Mouse (Mus musculus): ENCODE measurements around the gene Carm1.
"Not testable (repeated sequence)": the region's sequence is repeated elsewhere in the genome, so short reads cannot be mapped to it uniquely, and the experiment has no call there.

Gene Carm1

DNA sequence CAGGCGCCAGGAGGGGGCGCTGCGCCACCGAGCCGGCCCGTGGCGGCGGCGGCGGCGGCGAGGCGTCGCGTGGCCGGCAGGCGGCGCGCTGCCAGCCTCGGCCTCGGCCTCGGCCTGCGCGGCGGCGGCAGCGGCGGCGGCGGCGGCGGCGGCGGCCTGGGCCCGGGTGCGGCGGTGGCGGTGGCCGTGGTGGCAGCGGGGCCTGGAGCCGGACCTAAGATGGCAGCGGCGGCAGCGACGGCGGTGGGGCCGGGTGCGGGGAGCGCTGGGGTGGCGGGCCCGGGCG, at the start of gene Carm1:
Gene Carm1 (plus strand): TSS at position 106 of the 286 bp plus-strand sequence.
- DNase-seq (ENCODE audit: extremely low spot score), result no peak

DNA sequence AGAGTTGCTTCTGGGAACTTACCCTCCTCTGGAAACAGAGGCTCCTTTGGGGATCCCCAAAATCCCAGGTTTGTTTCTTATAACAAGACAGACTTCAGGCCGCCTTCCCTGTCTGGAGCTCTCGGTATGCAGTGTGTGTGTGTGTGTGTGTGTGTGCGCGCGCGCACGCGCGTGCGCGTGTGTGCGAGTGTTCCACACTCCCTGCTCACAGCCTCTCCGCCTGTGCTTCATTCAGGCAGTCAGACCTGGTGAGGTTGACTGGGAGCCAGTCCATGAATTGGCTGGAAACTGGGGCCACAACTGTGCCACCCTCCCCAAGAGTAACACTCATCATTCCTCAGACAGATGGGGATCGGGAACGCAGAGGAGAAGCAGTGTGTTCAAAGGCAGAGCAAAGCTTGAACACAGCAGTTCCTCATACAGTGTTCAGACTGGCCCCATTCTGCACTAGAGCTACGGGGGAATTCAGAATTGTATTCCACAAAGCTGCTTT, 49.6 kb upstream of the Carm1 start:
- DNase-seq (ENCODE audit: extremely low spot score), result no peak

DNA sequence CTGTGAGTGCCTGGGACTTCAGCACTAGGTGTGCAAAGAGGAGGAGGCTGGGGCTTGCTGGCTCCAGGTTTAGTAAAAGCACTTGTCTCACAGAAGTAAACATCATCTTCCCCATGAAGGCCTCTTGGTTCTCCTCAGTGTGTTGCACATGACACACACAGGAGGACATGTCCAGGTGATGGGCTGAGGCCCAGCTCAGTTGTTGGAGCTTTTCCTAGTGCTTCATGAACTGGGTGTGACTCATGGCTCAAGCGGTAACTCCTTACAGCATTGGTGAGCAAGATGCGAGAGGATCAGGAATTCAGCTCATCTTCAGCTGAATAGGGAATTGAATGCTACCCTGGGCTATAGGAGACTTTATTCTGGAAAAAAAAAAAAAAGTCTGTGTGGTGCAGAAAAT, 49.0 kb upstream of the Carm1 start:
- no peak for DNase-seq (ENCODE audit: extremely low spot score)

DNA sequence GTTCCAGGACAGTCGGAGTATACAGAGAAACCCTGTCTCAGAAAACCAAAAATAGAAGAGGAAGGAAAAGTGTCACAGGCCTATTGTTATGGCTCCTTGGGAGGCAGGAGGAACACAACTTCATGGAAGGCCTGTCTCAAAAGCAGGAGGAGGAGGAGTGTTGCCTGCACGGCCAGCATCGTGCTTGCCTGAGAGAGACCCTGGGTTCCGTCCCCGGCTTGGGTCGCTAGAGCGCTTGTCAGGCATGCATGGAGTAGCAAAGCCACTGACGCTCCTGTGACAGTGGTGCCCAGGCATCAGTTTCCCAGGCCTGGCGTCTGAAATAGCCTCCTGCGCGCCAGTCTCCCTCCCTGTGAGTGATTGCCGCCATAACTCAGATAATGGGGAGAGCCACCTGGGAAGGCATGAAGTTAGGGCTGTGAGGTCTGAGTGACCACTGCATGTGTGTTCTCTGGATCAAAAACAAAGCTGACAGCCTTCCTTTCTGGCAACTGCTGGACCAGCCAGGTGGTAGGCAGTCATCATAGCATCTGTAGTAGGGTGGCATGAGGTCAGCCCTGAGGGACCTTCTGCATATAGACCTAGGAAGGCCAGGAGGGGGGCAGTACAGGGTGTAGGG, 48.3 kb upstream of the Carm1 start:
- no peak for DNase-seq (ENCODE audit: extremely low spot score)

GRCm38 (mm10) chr9:21503352-21503751, 43.3 kb upstream of the Carm1 start:
- no peak for DNase-seq (ENCODE audit: extremely low spot score)

GRCm38 (mm10) chr9:21505767-21506166, 40.9 kb upstream of the Carm1 start:
- no peak for DNase-seq (ENCODE audit: extremely low spot score)

DNA sequence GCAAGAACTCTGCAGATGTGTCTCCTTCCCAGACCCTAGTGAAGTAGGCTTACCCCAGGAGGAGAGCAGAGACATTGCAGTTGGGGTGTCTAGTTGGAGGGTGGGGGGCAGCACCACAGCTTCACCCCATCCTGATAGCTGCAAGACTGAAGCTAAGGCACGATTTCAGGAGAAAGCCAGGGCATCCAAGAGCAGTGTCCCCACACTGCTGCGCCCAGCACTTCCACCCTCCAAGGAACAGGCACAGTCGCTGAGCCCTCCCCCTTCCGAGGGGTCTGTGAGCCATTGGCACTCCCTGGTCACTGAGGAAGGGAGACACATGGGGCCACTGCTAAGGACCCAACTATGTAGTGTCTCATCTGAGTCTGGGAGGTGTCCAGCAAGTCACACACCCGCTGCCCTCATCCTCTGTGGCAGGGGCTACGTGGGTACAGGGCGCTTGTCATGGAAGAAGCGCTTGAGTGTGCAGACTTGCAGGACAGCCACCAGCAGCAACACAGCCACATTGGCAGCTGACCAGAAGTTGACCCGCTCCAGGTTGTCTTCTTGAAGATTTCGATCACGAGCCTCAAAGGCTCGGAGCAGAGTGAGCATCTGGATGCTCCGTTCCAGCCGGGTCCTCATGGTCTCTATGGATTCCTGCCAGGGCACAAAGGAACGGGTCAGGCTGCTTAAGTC, 38.8 kb upstream of the Carm1 start:
- no peak for DNase-seq (ENCODE audit: extremely low spot score)

DNA sequence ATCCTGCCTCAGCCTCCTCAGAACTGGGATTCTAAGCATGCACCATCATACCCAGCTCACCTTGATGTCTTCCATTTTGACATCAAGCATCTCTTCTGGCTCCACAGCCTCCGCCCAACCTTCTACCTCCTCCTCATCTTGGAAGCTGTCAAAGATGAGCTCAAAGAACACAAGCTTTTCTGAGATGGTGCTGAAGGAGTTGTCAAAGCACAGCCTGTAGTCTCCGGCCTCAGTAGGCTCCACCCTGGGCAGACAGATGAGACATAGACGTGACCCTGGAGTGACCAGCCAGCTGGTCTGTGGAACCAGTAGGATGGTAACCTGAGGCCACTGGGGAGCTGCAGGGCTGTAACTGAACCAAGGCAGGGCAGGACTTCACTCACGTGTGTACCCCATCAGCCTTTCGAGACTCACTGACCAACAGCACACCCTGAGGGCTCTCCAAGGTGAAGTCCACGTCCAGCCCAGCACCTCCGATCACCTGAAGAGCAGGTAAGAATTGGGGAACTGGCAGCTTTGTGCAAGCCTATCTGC, 37.8 kb upstream of the Carm1 start:
- DNase-seq (ENCODE audit: extremely low spot score), result no peak

GRCm38 (mm10) chr9:21509772-21510688, 36.7 kb upstream of the Carm1 start, which contains the start of gene Tmed1:
TSS of gene Tmed1 (minus strand) at chr9:21510252.
- peak; percentile 97 for DNase-seq (ENCODE audit: extremely low spot score)

GRCm38 (mm10) chr9:21510689-21511015, 36.0 kb upstream of the Carm1 start:
- no peak for DNase-seq (ENCODE audit: extremely low spot score)

DNA sequence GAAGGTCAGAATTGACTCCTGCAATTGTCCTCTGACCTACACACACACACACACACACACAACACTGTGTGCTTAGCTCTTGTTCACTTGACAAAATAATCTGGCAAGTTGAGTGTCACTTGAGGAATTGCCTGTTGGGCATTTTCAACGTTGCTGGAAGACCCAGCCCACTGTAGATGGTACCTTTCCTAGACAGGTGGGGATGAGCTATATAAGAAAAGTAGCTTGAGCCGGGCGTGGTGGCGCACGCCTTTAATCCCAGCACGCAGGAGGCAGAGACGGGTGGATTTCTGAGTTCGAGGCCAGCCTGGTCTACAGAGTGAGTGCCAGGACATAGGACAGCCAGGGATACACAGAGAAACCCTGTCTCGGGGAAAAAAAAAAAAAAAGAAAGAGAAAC, 35.6 kb upstream of the Carm1 start:
- DNase-seq (ENCODE audit: extremely low spot score), result no peak

DNA sequence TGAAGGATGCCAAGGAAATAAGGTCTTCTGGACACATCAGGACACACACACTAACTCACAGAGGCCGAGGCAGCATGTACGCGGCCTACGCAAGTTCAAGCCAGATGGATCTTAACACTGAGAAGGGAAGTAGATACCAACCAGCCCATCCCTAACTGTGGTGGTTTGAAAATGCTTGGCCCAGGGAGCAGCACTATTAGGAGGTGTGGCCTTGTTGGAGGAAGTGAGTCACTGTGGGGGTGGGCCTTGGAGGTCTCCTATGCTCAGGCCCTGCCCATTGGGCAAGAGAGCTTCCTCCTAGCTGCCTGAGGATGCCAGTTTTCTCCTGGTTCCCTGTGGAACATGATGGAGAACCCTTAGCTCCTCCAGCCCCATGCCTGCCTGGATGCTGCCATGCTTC, 33.2 kb upstream of the Carm1 start:
- DNase-seq (ENCODE audit: extremely low spot score), result no peak

- DNase-seq (ENCODE audit: extremely low spot score), result no peak
Observed at GRCm38 (mm10) chr9:21517947-21518495, 28.7 kb upstream of the Carm1 start.

DNA sequence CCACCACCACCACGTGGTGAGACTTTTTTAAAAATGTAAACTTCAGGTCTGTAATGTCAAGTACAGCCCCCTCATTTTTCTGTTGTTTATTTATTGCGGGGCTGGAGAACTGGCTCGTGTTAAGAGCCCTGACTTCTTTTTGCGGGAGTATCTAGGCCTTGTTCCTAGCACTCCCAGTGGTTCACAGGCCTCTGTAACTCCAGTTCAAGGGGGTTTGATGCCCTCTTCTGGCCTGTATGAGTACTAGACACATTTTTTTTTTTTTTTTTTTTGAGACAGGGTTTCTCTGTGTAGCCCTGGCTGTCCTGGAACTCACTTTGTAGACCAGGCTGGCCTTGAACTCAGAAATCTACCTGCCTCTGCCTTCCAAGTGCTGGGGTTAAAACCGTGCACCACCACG, 28.0 kb upstream of the Carm1 start:
- DNase-seq (ENCODE audit: extremely low spot score), result not testable (repeated sequence)

GRCm38 (mm10) chr9:21525142-21525936, 21.4 kb upstream of the Carm1 start:
- DNase-seq (ENCODE audit: extremely low spot score), result no peak

GRCm38 (mm10) chr9:21525937-21526633, 20.6 kb upstream of the Carm1 start, which contains the start of gene AB124611:
TSS of gene AB124611 (plus strand) at chr9:21526176.
- DNase-seq (ENCODE audit: extremely low spot score), result no peak

DNA sequence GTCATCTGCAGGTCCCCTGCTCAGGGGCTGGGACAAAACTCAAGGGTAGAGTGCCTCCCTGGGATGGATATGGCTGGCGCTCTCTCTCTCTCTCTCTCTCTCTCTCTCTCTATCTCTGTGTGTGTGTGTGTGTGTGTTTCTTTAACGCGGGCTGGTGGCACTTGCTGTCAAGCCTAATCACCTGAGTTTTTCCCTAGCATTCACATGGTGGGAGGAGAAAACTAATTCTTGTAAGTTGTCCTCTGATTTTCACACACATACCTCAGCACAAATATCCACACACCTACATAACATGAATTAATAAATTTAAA, 20.1 kb upstream of the Carm1 start:
- no peak for DNase-seq (ENCODE audit: extremely low spot score)

- no peak for DNase-seq (ENCODE audit: extremely low spot score)
Observed at GRCm38 (mm10) chr9:21527100-21527801, 19.4 kb upstream of the Carm1 start.

DNA sequence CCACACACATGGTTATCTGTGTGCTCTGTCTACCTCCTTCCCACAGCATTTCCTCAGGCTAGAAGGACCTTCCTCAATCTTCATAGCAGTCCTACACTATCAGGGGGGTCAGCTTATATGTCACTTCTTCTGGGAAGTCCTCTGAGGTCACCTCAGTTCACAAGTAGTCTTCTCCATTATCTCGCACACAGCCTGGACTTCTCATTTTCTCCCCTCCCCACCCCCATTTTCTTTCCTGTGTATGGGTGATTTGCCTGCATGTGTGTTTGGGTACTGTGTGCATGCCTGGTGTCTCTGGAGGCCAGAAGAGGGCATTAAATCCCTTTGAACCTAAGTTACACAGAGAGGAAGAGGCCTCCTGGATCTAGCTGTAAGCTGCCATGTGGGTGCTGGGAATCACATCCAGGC, 18.8 kb upstream of the Carm1 start:
- DNase-seq (ENCODE audit: extremely low spot score), result no peak

DNA sequence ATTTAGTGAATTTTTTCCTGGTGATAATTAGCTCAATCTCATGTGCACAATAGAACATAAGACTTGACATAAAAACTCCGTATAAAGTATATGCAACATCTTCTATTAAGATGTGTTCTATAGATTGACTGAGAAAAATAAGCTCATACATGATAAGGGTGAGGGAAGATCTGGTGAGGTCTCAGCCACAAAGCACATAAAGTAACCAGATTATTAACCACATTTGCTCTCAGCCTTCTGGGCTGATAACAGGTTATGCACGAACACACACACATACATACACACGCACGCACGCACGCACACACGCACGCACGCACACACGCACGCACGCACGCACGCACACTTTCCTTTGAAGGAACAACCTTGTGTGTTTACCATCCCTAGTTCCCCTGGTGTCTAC, 10.2 kb upstream of the Carm1 start:
- DNase-seq (ENCODE audit: extremely low spot score), result no peak
